Mouse (Mus musculus) embryo, embryonic 11.5 days (tissue): ENCODE results near the gene Gm3194.
"Not testable (repeated sequence)": the region's sequence is repeated elsewhere in the genome, so short reads cannot be mapped to it uniquely, and the experiment has no call there.

ENCODE experiments used
- DNase-seq: peaks from one replicate; pipeline ENCODE4 v3.0.0-alpha.2; 2012; ENCODE audit warnings: low read depth, low spot score

Gm3194 gene

GRCm38 (mm10) chr14:5455367-5455766 is at the start of gene Gm3194:
TSS of gene Gm3194 (minus strand) at chr14:5455467.
- not testable (repeated sequence) for DNase-seq

DNA sequence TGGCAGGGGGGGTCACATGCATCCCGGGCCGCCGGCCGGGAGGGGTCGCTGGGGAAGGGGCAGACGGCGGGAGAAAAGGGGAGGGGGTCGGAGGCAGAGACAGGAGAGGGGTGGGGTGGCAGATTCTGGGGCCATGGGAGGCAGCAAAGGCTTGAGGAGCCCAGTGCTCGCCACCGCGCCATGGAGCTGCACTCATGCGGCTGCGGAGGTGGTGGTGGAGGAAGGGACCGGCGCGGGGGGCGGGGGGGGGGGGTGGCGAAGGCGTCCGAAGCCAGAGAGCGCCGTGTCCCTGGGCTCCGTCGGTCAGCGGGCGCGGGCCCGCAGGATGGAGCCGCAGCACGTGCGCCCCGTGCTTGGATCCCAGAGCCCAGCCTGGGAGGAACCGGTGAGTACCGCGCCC is 46.1 kb upstream of the Gm3194 start, which contains the start of gene Gm3488:
Gene Gm3488 (plus strand): TSS at position 301 of the 400 bp plus-strand sequence.
- DNase-seq: not testable (repeated sequence)

- DNase-seq: not testable (repeated sequence)
These were observed 28.6 kb upstream of the Gm3194 start, which contains the start of gene Gm3187 for GRCm38 (mm10) chr14:5483907-5484306. TSS of gene Gm3187 (plus strand) at chr14:5484207.

DNA sequence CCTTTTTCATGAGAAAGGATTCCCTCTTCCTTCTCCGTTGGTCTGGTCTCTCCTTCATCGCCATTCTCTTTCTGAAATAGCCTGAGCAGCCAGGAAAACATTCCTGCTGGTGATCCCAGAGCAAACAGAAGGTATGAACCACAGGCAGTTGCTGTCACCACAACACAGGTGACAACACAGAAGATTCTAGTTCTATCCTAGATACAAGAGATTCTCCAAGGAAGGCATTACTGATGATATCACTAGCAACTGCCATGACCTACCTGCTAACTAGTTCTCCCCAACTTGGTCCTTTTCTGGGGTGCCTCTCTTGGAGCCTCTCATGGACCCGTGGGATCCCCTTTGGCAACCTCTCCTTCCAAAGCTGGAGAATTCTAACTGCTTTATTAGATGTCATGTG is 22.5 kb upstream of the Gm3194 start, which contains the start of gene Gm8246:
Gene Gm8246 (minus strand): TSS at position 101 of the 400 bp plus-strand sequence.
- DNase-seq: not testable (repeated sequence)

DNA sequence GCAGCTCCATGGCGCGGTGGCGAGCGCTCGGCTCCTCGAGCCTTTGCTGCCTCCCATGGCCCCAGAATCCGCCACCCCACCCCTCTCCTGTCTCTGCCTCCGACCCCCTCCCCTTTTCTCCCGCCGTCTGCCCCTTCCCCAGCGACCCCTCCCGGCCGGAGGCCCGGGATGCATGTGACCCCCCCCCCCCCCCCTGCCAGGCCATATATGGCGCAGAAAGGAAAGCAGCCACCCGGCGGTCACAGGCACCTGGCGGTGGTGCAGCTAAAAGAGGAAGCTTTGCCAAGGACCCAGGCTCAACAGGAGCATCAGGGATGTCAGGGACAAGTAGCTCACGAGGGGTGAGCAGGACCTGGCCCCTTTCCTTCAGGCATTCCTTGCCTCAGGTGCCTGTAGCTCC is 5.2 kb upstream of the Gm3194 start:
- not testable (repeated sequence) for DNase-seq

GRCm38 (mm10) chr14:5388949-5389348 is 66.3 kb downstream of the Gm3194 start, which contains the start of gene Gm3500:
TSS of gene Gm3500 (minus strand) at chr14:5389049.
- not testable (repeated sequence) for DNase-seq
